Mouse (Mus musculus) heart, embryonic 15.5 days (tissue): ENCODE measurements around the gene Bphl. TPM values are rescaled to one million over a fixed set of nuclear protein-coding genes. Genes with fewer than 3 reads are reported as not detected.

ENCODE experiments used
- ATAC-seq: fragments of 200-750 bp; cut with Nextera tagmentation; replicated peaks from 2 replicates; pipeline ENCODE4 v1.8.0; 2017; ENCODE audit warnings: low read depth, moderate TSS enrichment; ENCODE audit not compliant: insufficient number of reproducible peaks, insufficient read depth, low FRiP score
- H3K27ac ChIP-seq: fragments of 300-500 bp; sonication (generic); 2 replicates; pipeline ENCODE4 v1.5.1; 2015; ENCODE audit warnings: mild to moderate bottlenecking, inconsistent platforms
- H3K27me3 ChIP-seq: fragments of 300-500 bp; sonication (generic); 2 replicates; pipeline ENCODE4 v1.6.1; 2015; ENCODE audit warnings: inconsistent platforms
- H3K36me3 ChIP-seq: fragments of 300-500 bp; sonication (generic); 2 replicates; pipeline ENCODE4 v1.6.1; 2015; ENCODE audit warnings: mild to moderate bottlenecking, inconsistent platforms
- H3K4me1 ChIP-seq: fragments of 300-500 bp; sonication (generic); replicated peaks from 2 replicates; pipeline ENCODE4 v1.6.1; 2015; ENCODE audit warnings: inconsistent platforms
- H3K4me2 ChIP-seq: fragments of 300-500 bp; sonication (generic); 2 replicates; pipeline ENCODE4 v1.6.1; 2015; ENCODE audit warnings: inconsistent platforms, mild to moderate bottlenecking, moderate library complexity
- H3K4me3 ChIP-seq: fragments of 300-500 bp; sonication (generic); 2 replicates; pipeline ENCODE4 v1.5.1; 2015; ENCODE audit warnings: mild to moderate bottlenecking, inconsistent platforms
- H3K9ac ChIP-seq: fragments of 300-500 bp; sonication (generic); 2 replicates; pipeline ENCODE4 v1.6.1; 2015; ENCODE audit warnings: mild to moderate bottlenecking, inconsistent platforms
- H3K9me3 ChIP-seq: fragments of 300-500 bp; sonication (generic); replicated peaks from 2 replicates; pipeline ENCODE4 v1.6.1; 2016; ENCODE audit warnings: inconsistent platforms
- WGBS: fragments of 180-500 bp; shearing (Covaris S2); methylation state at CpG from one replicate; pipeline ENCODE4 v1.1.7; 2015; ENCODE audit warnings: mixed read lengths; 5-methylcytosine and 5-hydroxymethylcytosine counted together
- polyA plus RNA-seq: library from polyadenylated mRNA; unstranded; fragments of >200 nt; fragmentation: Nextera tagmentation; extraction: Ambion mirVana; gene quantifications from 2 replicates; pipeline ENCODE4 v1.2.1, GENCODE M21; 2015

Bphl gene
- polyA plus RNA-seq, 1 experiment from 2014 or later = 51.8 TPM

GRCm38 (mm10) chr13:34036726-34037125 lies 671 bp upstream of the Bphl start:
- Histone ChIP-seq H3K36me3 (peaks cover 10% of the 10 kb centered on the region), H3K27me3 (no peaks in the 10 kb centered on the region), H3K9me3 (no peaks in the 10 kb centered on the region), H3K27ac (peak overlapping the region; percentile 88), H3K4me1 (peaks cover 17% of the 10 kb centered on the region), H3K4me3 (no peak overlapping the region), H3K9ac (no peak overlapping the region; the same call in 1 of the 2 replicates), H3K4me2 (no peak overlapping the region)
- 73% methylated on average over 5 of the region's 5 CpGs for WGBS
- ATAC-seq = no peak

- peak overlapping the region; percentile 88 for H3K27ac ChIP-seq
- WGBS = 45% methylated on average over 5 of the region's 5 CpGs
- no peaks in the 10 kb centered on the region for H3K27me3 ChIP-seq
- H3K4me1 ChIP-seq = peaks cover 17% of the 10 kb centered on the region
- H3K9ac ChIP-seq = peak overlapping the region; percentile 93
- no peaks in the 10 kb centered on the region for H3K9me3 ChIP-seq
- no peak for ATAC-seq
- peak overlapping the region; percentile 78 for H3K4me2 ChIP-seq
- H3K4me3 ChIP-seq = peak overlapping the region; percentile 93
- H3K36me3 ChIP-seq = no peaks in the 10 kb centered on the region; the same call in 1 of the 2 replicates
These were observed 647 bp downstream of the Bphl start for GRCm38 (mm10) chr13:34038056-34038432.

GRCm38 (mm10) chr13:34038901-34039341 lies 1.5 kb downstream of the Bphl start:
- H3K9me3 ChIP-seq = no peaks in the 10 kb centered on the region
- peak overlapping the region; percentile 78 for H3K4me2 ChIP-seq
- no peak for ATAC-seq
- H3K4me3 ChIP-seq = peak overlapping the region; percentile 93; the same call in 1 of the 2 replicates
- no peaks in the 10 kb centered on the region for H3K36me3 ChIP-seq
- WGBS = 57% methylated on average over 8 of the region's 8 CpGs
- no peaks in the 10 kb centered on the region for H3K27me3 ChIP-seq
- peaks cover 17% of the 10 kb centered on the region for H3K4me1 ChIP-seq
- no peak overlapping the region for H3K9ac ChIP-seq
- no peak overlapping the region for H3K27ac ChIP-seq

GRCm38 (mm10) chr13:34040091-34040490 lies 2.7 kb downstream of the Bphl start:
- ATAC-seq = no peak
- no peaks in the 10 kb centered on the region for H3K27me3 ChIP-seq
- H3K4me3 ChIP-seq = no peak overlapping the region
- H3K4me2 ChIP-seq = no peak overlapping the region
- H3K9me3 ChIP-seq = no peaks in the 10 kb centered on the region
- H3K36me3 ChIP-seq = no peaks in the 10 kb centered on the region
- no peak overlapping the region for H3K9ac ChIP-seq
- H3K27ac ChIP-seq = no peak overlapping the region
- 88% methylated on average over 3 of the region's 3 CpGs for WGBS
- H3K4me1 ChIP-seq = peaks cover 17% of the 10 kb centered on the region

- no peak overlapping the region for H3K27ac ChIP-seq
- no peak overlapping the region for H3K4me2 ChIP-seq
- no peaks in the 10 kb centered on the region for H3K27me3 ChIP-seq
- peaks cover 8% of the 10 kb centered on the region; the same call in 1 of the 2 replicates for H3K36me3 ChIP-seq
- no peaks in the 10 kb centered on the region for H3K9me3 ChIP-seq
- ATAC-seq = no peak
- H3K9ac ChIP-seq = no peak overlapping the region
- H3K4me3 ChIP-seq = no peak overlapping the region
- peaks cover 3% of the 10 kb centered on the region; the same call in 1 of the 2 replicates for H3K4me1 ChIP-seq
- 64% methylated on average over 7 of the region's 7 CpGs for WGBS
These were observed 6.5 kb downstream of the Bphl start for GRCm38 (mm10) chr13:34043716-34044393.

GRCm38 (mm10) chr13:34045511-34046249 lies 8.3 kb downstream of the Bphl start:
- Histone ChIP-seq H3K36me3 (peaks cover 18% of the 10 kb centered on the region; the same call in 1 of the 2 replicates), H3K4me3 (no peak overlapping the region), H3K27ac (no peak overlapping the region), H3K27me3 (no peaks in the 10 kb centered on the region), H3K9me3 (no peaks in the 10 kb centered on the region), H3K4me2 (no peak overlapping the region), H3K9ac (no peak overlapping the region), H3K4me1 (no peaks in the 10 kb centered on the region)
- ATAC-seq = no peak
- 61% methylated on average over 5 of the region's 5 CpGs for WGBS

- H3K27ac ChIP-seq = no peak overlapping the region
- H3K4me3 ChIP-seq = no peak overlapping the region
- peaks cover 18% of the 10 kb centered on the region; the same call in 1 of the 2 replicates for H3K36me3 ChIP-seq
- ATAC-seq = peak; percentile 78; the same call in 1 of the 2 replicates
- H3K27me3 ChIP-seq = no peaks in the 10 kb centered on the region
- H3K4me1 ChIP-seq = no peaks in the 10 kb centered on the region
- H3K9ac ChIP-seq = no peak overlapping the region
- H3K4me2 ChIP-seq = no peak overlapping the region
- H3K9me3 ChIP-seq = no peaks in the 10 kb centered on the region
- 42% methylated on average over 11 of the region's 11 CpGs for WGBS
These were observed 9.1 kb downstream of the Bphl start for GRCm38 (mm10) chr13:34046421-34047012.

- H3K9me3 ChIP-seq = no peaks in the 10 kb centered on the region
- H3K4me1 ChIP-seq = no peaks in the 10 kb centered on the region
- H3K4me2 ChIP-seq = no peak overlapping the region
- peaks cover 18% of the 10 kb centered on the region; the same call in 1 of the 2 replicates for H3K36me3 ChIP-seq
- no peaks in the 10 kb centered on the region for H3K27me3 ChIP-seq
- H3K9ac ChIP-seq = no peak overlapping the region
- WGBS = 87% methylated on average over 3 of the region's 3 CpGs
- no peak for ATAC-seq
- H3K27ac ChIP-seq = no peak overlapping the region
- H3K4me3 ChIP-seq = no peak overlapping the region
These were observed 10.1 kb downstream of the Bphl start for GRCm38 (mm10) chr13:34047526-34047925.

- Histone ChIP-seq H3K9me3 (no peaks in the 10 kb centered on the region), H3K36me3 (peaks cover 20% of the 10 kb centered on the region; the same call in 1 of the 2 replicates), H3K9ac (no peak overlapping the region), H3K4me3 (no peak overlapping the region), H3K27me3 (no peaks in the 10 kb centered on the region), H3K4me1 (no peaks in the 10 kb centered on the region), H3K4me2 (no peak overlapping the region), H3K27ac (no peak overlapping the region)
- ATAC-seq = no peak
- WGBS = 90% methylated on average over 8 of the region's 8 CpGs
These were observed 13.1 kb downstream of the Bphl start for GRCm38 (mm10) chr13:34050479-34050878.

- no peak overlapping the region for H3K27ac ChIP-seq
- WGBS = 85% methylated on average over 3 of the region's 3 CpGs
- H3K9ac ChIP-seq = no peak overlapping the region
- H3K4me3 ChIP-seq = no peak overlapping the region
- no peak for ATAC-seq
- H3K27me3 ChIP-seq = no peaks in the 10 kb centered on the region
- H3K36me3 ChIP-seq = peaks cover 32% of the 10 kb centered on the region; the same call in 1 of the 2 replicates
- H3K4me2 ChIP-seq = no peak overlapping the region
- no peaks in the 10 kb centered on the region for H3K9me3 ChIP-seq
- no peaks in the 10 kb centered on the region for H3K4me1 ChIP-seq
These were observed 14.3 kb downstream of the Bphl start for GRCm38 (mm10) chr13:34051692-34052091.

- Histone ChIP-seq H3K4me2 (no peak overlapping the region), H3K9me3 (no peaks in the 10 kb centered on the region), H3K27me3 (no peaks in the 10 kb centered on the region), H3K4me1 (no peaks in the 10 kb centered on the region), H3K27ac (no peak overlapping the region), H3K4me3 (no peak overlapping the region), H3K9ac (no peak overlapping the region), H3K36me3 (peaks cover 24% of the 10 kb centered on the region; the same call in 1 of the 2 replicates)
- WGBS = 73% methylated on average over 13 of the region's 13 CpGs
- no peak for ATAC-seq
These were observed 16.4 kb downstream of the Bphl start for GRCm38 (mm10) chr13:34053673-34054282.
